Mouse (Mus musculus) CH12.LX (cell line): ENCODE measurements around the gene Gtf3c1. TPM values are rescaled to one million over a fixed set of nuclear protein-coding genes. Genes with fewer than 3 reads are reported as not detected.
A peak's percentile ranks its signal among the peaks of the same experiment; 100 is the strongest.

Experiments used
- DNase-seq: peaks from one replicate; pipeline ENCODE4 v3.0.0-alpha.2; 2013; ENCODE audit errors: extremely low read depth
- H3K27ac ChIP-seq: 2 replicates; pipeline ENCODE4 v1.5.1; 2012; ENCODE audit warnings: low read depth, mild to moderate bottlenecking, control low read depth, moderate library complexity; ENCODE audit not compliant: insufficient read depth
- H3K27me3 ChIP-seq: replicated peaks from 2 replicates; pipeline ENCODE3; 2012; ENCODE audit warnings: inconsistent platforms
- H3K36me3 ChIP-seq, 2 experiments: replicated peaks in 1 of 2; 2 replicates each; pipeline versions ENCODE3 to v1.6.1; 2012; ENCODE audit warnings: inconsistent platforms in 1 of 2, low read length in 1 of 2, mild to moderate bottlenecking in 1 of 2, mixed read lengths in 1 of 2, moderate library complexity in 1 of 2; ENCODE audit not compliant: control insufficient read depth in 1 of 2, insufficient read depth in 1 of 2
- H3K4me1 ChIP-seq, 2 experiments: 2 replicates each; pipeline ENCODE4 v1.6.1; 2012; ENCODE audit warnings: inconsistent platforms in 1 of 2, moderate library complexity in 1 of 2; ENCODE audit not compliant: insufficient read depth in 2 of 2, control insufficient read depth in 1 of 2
- H3K4me2 ChIP-seq: 2 replicates; pipeline ENCODE4 v1.6.1; 2012; ENCODE audit warnings: low read depth, mild to moderate bottlenecking, control low read depth; ENCODE audit not compliant: poor library complexity, insufficient read depth, severe bottlenecking
- H3K4me3 ChIP-seq, 3 experiments: fragments of 150-350 bp in 1 of 3; sonication (generic) in 1 of 3; replicated peaks in 1 of 3; 2 replicates each; pipeline versions ENCODE3 to v1.5.1; 2011 to 2012; ENCODE audit warnings: low read depth in 2 of 3, low read length in 2 of 3, mild to moderate bottlenecking in 2 of 3, moderate library complexity in 2 of 3, control low read depth in 1 of 3, improper control_type of control experiment in 1 of 3, inconsistent platforms in 1 of 3, mixed read lengths in 1 of 3; ENCODE audit not compliant: poor library complexity in 1 of 3
- H3K79me2 ChIP-seq: replicated peaks from 2 replicates; pipeline ENCODE4 v1.6.1; 2012; ENCODE audit warnings: mild to moderate bottlenecking, moderate library complexity; ENCODE audit not compliant: control insufficient read depth, poor library complexity, insufficient read depth, severe bottlenecking; ENCODE audit errors: extremely low read depth
- H3K9ac ChIP-seq: 2 replicates; pipeline ENCODE4 v1.6.1; 2012; ENCODE audit warnings: low read depth, mild to moderate bottlenecking, control low read depth, moderate library complexity; ENCODE audit not compliant: insufficient read depth
- H3K9me3 ChIP-seq: replicated peaks from 2 replicates; pipeline ENCODE3; 2012; ENCODE audit warnings: low read length, inconsistent platforms, mixed read lengths
- CHD1 ChIP-seq: IDR thresholded peaks from 2 replicates; pipeline ENCODE4 v1.6.1; 2012; ENCODE audit warnings: low read depth, low read length, improper control_type of control experiment, inconsistent platforms
- CTCF ChIP-seq, 2 experiments: IDR thresholded peaks in 1 of 2; conservative IDR thresholded peaks in 1 of 2; 2 replicates each; pipeline ENCODE4 v1.5.1; 2011 to 2012; ENCODE audit warnings: low read depth in 2 of 2, low read length in 2 of 2, improper control_type of control experiment in 1 of 2, inconsistent platforms in 1 of 2, mild to moderate bottlenecking in 1 of 2, moderate library complexity in 1 of 2
- E2F4 ChIP-seq: IDR thresholded peaks from 2 replicates; pipeline ENCODE4 v1.6.1; 2011; ENCODE audit warnings: low read depth, low read length, improper control_type of control experiment; ENCODE audit not compliant: insufficient replicate concordance
- ELF1 ChIP-seq: IDR thresholded peaks from 2 replicates; pipeline ENCODE4 v1.6.1; 2014; ENCODE audit warnings: low read depth, mild to moderate bottlenecking, inconsistent platforms, low read length, improper control_type of control experiment
- GABPA ChIP-seq: IDR thresholded peaks from 2 replicates; pipeline ENCODE4 v1.6.1; 2012; ENCODE audit warnings: low read depth, low read length, improper control_type of control experiment, inconsistent platforms; ENCODE audit not compliant: insufficient replicate concordance
- JUND ChIP-seq: conservative IDR thresholded peaks from 2 replicates; pipeline ENCODE4 v1.6.1; 2011; ENCODE audit warnings: low read depth, low read length, improper control_type of control experiment
- MAFK ChIP-seq: IDR thresholded peaks from 2 replicates; pipeline ENCODE4 v1.6.1; 2011; ENCODE audit warnings: low read length, improper control_type of control experiment; ENCODE audit not compliant: insufficient replicate concordance
- MYC ChIP-seq: IDR thresholded peaks from 2 replicates; pipeline ENCODE4 v1.6.1; 2011; ENCODE audit warnings: low read depth, mild to moderate bottlenecking, improper control_type of control experiment, low read length
- POLR2A ChIP-seq: IDR thresholded peaks from 2 replicates; pipeline ENCODE4 v1.6.1; 2011; ENCODE audit warnings: low read depth, mild to moderate bottlenecking, improper control_type of control experiment, low read length
- POLR2AphosphoS2 ChIP-seq: IDR thresholded peaks from 2 replicates; pipeline ENCODE4 v1.6.1; 2011; ENCODE audit warnings: low read depth, low read length, improper control_type of control experiment
- SMC3 ChIP-seq: IDR thresholded peaks from 2 replicates; pipeline ENCODE4 v1.6.1; 2011; ENCODE audit warnings: low read depth, low read length, improper control_type of control experiment
- TBP ChIP-seq: conservative IDR thresholded peaks from 2 replicates; pipeline ENCODE4 v1.6.1; 2011; ENCODE audit warnings: low read depth, low read length, improper control_type of control experiment
- USF1 ChIP-seq: IDR thresholded peaks from 2 replicates; pipeline ENCODE4 v1.6.1; 2014; ENCODE audit warnings: low read depth, mild to moderate bottlenecking, inconsistent platforms, low read length, improper control_type of control experiment
- ZC3H11A ChIP-seq: IDR thresholded peaks from 2 replicates; pipeline ENCODE4 v1.6.1; 2012; ENCODE audit warnings: low read depth, mild to moderate bottlenecking, inconsistent platforms, low read length, improper control_type of control experiment
- ZMIZ1 ChIP-seq: IDR thresholded peaks from 2 replicates; pipeline ENCODE4 v1.6.1; 2012; ENCODE audit warnings: low read depth, mild to moderate bottlenecking, inconsistent platforms, low read length, improper control_type of control experiment
- ZNF384 ChIP-seq: IDR thresholded peaks from 2 replicates; pipeline ENCODE4 v1.6.1; 2012; ENCODE audit warnings: low read depth, low read length, improper control_type of control experiment, inconsistent platforms
- dilution Hi-C: fragments of 300-500 bp; cut with MboI; formaldehyde crosslinking; loops from 2 replicates; pipeline ENCODE4 v1.14.3; 2020; ENCODE audit warnings: low sequenced_read_pairs; ENCODE audit not compliant: extremely low pct_unique_long_range_greater_than_20kb, extremely low pct_ligation_motif_present
- in situ Hi-C: fragments of 300-500 bp; cut with MboI; formaldehyde crosslinking; loops from 3 replicates; pipeline ENCODE4 v1.14.3; 2019; ENCODE audit warnings: low sequenced_read_pairs, low pct_ligation_motif_present, low pct_unique_long_range_greater_than_20kb, mixed read lengths
- polyA plus RNA-seq: library from polyadenylated mRNA; unstranded; fragments of >175 nt; gene quantifications from 2 replicates; pipeline ENCODE4 v1.2.1, GENCODE M21; 2012; ENCODE audit warnings: low read depth; ENCODE audit not compliant: insufficient read length
- total RNA-seq, 2 experiments: library from RNA; depleted of rRNA; stranded (reverse); fragments of 300-350 nt in 1 of 2; fragments of >200 nt in 1 of 2; gene quantifications; 2 replicates each; pipeline ENCODE4 v1.2.3; 2012 to 2014

The Gtf3c1 gene
- total and polyA plus RNA-seq, 3 experiments = 20.2 to 48.4 (median 46.8) TPM

DNA sequence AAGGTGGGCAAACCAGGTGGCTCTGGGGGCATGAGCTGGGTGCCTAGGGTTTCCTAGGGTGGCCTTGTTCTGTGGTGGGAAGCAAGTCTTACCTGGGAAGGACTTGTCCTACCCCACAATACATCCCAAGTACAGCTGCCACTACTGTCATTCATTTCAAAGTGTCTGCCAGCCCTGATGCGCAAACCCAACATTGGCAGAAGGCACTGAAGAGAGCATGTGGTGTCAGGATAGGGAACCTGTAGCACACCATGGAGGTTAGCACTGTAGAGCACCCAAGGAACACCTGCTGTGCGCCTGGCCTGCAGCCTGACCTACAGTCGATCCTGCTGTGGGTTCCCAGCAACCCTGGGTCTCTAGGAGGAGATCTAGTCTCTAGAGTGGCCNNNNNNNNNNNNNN is 76.6 kb downstream of the Gtf3c1 start:
- Histone ChIP-seq H3K9me3 (no peaks in the 10 kb centered on the region), H3K9ac (no peak overlapping the region), H3K4me2 (no peak overlapping the region), H3K4me3 (no peak overlapping the region), H3K27ac (0 out of 2 replicates have a peak overlapping the region, but pooled peaks have one; percentile 11), H3K36me3 (peaks cover 80 to 91% of the 10 kb centered on the region in 2 experiments), H3K27me3 (no peaks in the 10 kb centered on the region), H3K79me2 (peaks cover 18% of the 10 kb centered on the region), H3K4me1 (peaks cover 15 to 90% of the 10 kb centered on the region in 2 experiments)
- dilution Hi-C loops = no loop called here
- no peak for TF ChIP-seq CTCF (conservative IDR thresholded peaks at IDR 0.05 in 1 of 2, IDR thresholded peaks at IDR 0.05 in 1 of 2; ENCODE audit: low read depth in 2 of 2, low read length in 2 of 2)
- no peak for TF ChIP-seq SMC3
- no peak; the same call in 1 of the 2 replicates for TF ChIP-seq POLR2A
- TF ChIP-seq ZC3H11A = no peak
- no peak for TF ChIP-seq E2F4
- no peak for TF ChIP-seq GABPA
- no peak for TF ChIP-seq MYC
- no peak for TF ChIP-seq USF1
- no peak for TF ChIP-seq ZMIZ1
- TF ChIP-seq ZNF384 = no peak
- TF ChIP-seq MAFK = no peak
- TF ChIP-seq CHD1 = no peak
- no peak for TF ChIP-seq ELF1
- TF ChIP-seq JUND = no peak
- TF ChIP-seq POLR2AphosphoS2 = no peak
- in situ Hi-C loops = no loop called here
- no peak for DNase-seq

DNA sequence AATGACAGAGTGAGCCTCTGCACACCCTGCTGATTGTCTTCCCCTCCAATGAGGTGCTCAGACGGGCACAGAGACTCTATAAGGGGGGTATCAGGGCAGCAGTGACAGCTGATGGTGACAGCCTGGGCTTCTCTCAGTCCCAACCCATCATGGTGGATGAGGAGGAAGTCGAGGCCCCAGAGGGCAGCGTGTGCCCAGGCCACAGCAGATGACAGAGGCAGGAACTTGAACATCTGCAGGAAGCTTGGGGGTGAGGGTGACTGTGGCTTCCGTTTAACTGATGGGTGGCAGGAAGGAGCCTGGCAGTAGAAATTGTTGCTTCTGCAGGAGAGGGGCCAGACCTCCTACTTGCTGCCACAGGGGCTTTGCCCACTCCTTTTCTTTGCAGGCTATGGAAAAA is 77.3 kb downstream of the Gtf3c1 start:
- Histone ChIP-seq H3K4me2 (no peak overlapping the region), H3K4me1 (peaks cover 9 to 90% of the 10 kb centered on the region in 2 experiments), H3K27ac (no peak overlapping the region), H3K4me3 (no peak overlapping the region), H3K9ac (no peak overlapping the region), H3K36me3 (peaks cover 87 to 95% of the 10 kb centered on the region in 2 experiments), H3K27me3 (no peaks in the 10 kb centered on the region), H3K79me2 (peaks cover 25% of the 10 kb centered on the region), H3K9me3 (no peaks in the 10 kb centered on the region)
- TF ChIP-seq POLR2AphosphoS2 = 0 out of 2 replicates have a peak, but pooled peaks have one; percentile 9
- no peak for TF ChIP-seq TBP
- no peak for TF ChIP-seq GABPA
- no peak for DNase-seq
- dilution Hi-C loops = no loop called here
- in situ Hi-C loops = no loop called here
